Mouse (Mus musculus) heart, postnatal 36 days (tissue): Measurements from ENCODE around the gene Cstf3. TPM values are rescaled to one million over a fixed set of nuclear protein-coding genes. Genes with fewer than 3 reads are reported as not detected.

Experiments used
- DNase-seq, 2 experiments: peaks; one replicate each; pipeline ENCODE4 v3.0.0; 2021 to 2022
- intact Hi-C: fragments of 180-260 bp; cut with DNase I; formaldehyde crosslinking; loops from one replicate; pipeline ENCODE4 v1.15.1; 2025
- total RNA-seq, 2 experiments: library from RNA; stranded (reverse); gene quantifications; 2 replicates each; pipeline ENCODE4 v1.2.3; 2021

Cstf3 gene
- total RNA-seq, 2 experiments from 2014 or later: 10.0 to 10.7 TPM

GRCm38 (mm10) chr2:104704355-104704754 lies 114.0 kb downstream of the Cstf3 start:
- no peak for DNase-seq
- intact Hi-C loops: no loop called here

- intact Hi-C loops: no loop called here
- no peak for DNase-seq
Measured at GRCm38 (mm10) chr2:104709786-104710337, 119.5 kb downstream of the Cstf3 start.

- no peak for DNase-seq
- intact Hi-C loops: no loop called here
Measured at GRCm38 (mm10) chr2:104710670-104711370, 120.5 kb downstream of the Cstf3 start.

GRCm38 (mm10) chr2:104711585-104712485 lies 121.5 kb downstream of the Cstf3 start, which contains the start of gene Tcp11l1:
TSS of gene Tcp11l1 (minus strand) at chr2:104712169.
- peak; percentile 74 to 80 for DNase-seq
- intact Hi-C loops: no loop called here

- DNase-seq: no peak
- intact Hi-C loops: no loop called here
Measured at GRCm38 (mm10) chr2:104712486-104712809, 122.1 kb downstream of the Cstf3 start.

- DNase-seq: no peak
- intact Hi-C loops: no loop called here
Measured at GRCm38 (mm10) chr2:104714254-104714691, 124.0 kb downstream of the Cstf3 start.

Other genes with a start within 250 kb of the Cstf3 start
- under 1 TPM in 1 of 2 experiments, not detected in 1; 0.03 TPM for gene D430041D05Rik, start 179.5 kb upstream of the Cstf3 start, total RNA-seq
- 100 to 1,000 TPM; 209 to 219 TPM for gene Hipk3, start 96.1 kb upstream of the Cstf3 start, total RNA-seq
- 1 to 10 TPM; 7.1 to 7.2 TPM for gene Tcp11l1, start 121.6 kb downstream of the Cstf3 start, total RNA-seq
- gene Pin1rt1, start 125.9 kb downstream of the Cstf3 start, total RNA-seq: not detected
- gene Depdc7, start 152.4 kb downstream of the Cstf3 start, total RNA-seq: 1 to 10 TPM in 1 of 2 experiments, under 1 TPM in 1; 0.95 to 1.9 TPM
- 10 to 100 TPM; 29.2 to 29.8 TPM for gene Qser1, start 226.2 kb downstream of the Cstf3 start, total RNA-seq